Mouse (Mus musculus) left cerebral cortex, adult 8-10 months (tissue): ENCODE data around the gene Retreg1. TPM values are rescaled to one million over a fixed set of nuclear protein-coding genes. Genes with fewer than 3 reads are reported as not detected.

Experiments
- DNase-seq, 2 experiments: peaks; one replicate each; pipeline ENCODE4 v3.0.0; 2022; ENCODE audit warnings: low spot score in 2 of 2
- total RNA-seq, 4 experiments: library from RNA; stranded (reverse); gene quantifications; 2 replicates each; pipeline ENCODE4 v1.2.4; 2022

The Retreg1 gene
- total RNA-seq, 4 experiments from 2014 or later: 37.9 to 40.2 (median 39.0) TPM

DNA sequence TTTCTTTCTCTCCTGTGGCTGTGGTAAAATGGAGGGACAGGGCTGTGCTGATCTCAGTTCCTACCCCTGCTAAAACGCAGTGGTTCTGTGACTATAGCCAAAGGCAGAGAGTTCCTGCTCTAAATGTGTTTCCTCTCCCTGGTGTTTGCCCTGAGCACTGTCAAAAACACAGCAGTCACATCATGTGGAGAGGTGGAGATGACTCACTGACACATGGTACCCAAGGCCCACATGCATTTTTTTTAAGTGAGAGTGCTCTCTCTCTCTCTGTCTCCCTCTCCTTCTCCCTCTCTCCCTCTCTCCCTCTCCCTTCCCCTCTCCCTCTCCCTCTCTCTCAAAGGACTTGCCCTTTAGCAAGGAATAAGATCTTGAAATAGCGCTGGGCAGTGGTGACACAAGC lies 73.3 kb downstream of the Retreg1 start:
- no peak for DNase-seq

DNA sequence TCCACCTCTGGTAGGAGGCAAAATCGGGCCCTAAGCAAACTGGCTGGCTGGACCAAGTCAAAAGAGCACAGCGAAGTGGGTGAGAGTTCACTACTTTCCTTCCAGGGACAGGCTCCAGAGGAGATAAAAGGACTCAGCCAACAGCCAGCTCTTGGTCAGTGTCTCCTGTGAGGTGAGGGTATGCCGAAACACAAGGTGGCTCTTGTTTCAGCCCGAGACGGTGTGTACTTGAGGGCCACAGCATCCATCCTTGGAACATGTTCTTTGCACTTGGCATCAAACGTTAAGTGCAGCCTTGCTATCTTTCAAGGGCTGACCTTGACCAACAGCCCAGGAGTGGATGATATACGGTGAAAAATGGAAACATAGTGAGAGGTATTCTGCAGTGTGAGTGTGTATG lies 75.7 kb downstream of the Retreg1 start:
- no peak for DNase-seq

DNA sequence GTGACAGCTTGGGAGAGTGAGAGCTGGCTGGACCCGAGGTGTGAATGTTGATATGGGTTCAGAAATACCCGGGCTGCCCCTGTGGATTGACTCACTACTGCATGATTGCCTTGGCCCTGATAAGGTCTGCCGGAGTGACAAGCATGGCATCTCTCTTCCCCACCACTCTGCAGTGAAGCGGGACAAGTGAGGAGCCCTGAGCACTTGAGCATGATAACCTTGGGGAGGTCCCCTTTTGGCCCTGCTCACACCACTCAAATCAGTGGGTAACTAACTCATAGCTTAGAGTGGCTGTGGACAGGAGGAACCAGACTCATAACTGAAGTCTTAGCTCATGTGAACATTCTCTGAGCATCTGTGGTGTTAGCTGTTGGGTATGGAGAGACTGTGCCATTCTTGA lies 77.0 kb downstream of the Retreg1 start:
- DNase-seq: no peak

DNA sequence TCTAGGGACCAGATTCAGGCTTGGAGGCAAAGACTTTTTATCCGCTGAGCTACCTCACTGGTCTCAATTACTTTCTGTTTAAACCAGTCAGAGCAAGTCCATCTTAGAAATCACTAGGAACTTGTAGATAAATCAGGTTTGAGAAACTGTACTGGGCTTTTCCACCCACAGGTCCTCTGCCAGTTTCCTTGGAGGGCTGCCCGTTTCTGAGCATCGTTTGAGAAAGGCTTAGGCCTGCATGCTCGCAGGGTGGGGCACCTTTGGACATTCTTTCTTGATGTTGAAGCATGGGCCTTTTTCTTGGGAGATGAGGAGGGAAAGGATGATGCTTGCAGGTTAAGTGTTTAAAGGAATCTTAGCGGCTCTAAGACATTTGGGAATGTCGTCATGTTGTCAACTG lies 77.9 kb downstream of the Retreg1 start:
- DNase-seq: no peak

DNA sequence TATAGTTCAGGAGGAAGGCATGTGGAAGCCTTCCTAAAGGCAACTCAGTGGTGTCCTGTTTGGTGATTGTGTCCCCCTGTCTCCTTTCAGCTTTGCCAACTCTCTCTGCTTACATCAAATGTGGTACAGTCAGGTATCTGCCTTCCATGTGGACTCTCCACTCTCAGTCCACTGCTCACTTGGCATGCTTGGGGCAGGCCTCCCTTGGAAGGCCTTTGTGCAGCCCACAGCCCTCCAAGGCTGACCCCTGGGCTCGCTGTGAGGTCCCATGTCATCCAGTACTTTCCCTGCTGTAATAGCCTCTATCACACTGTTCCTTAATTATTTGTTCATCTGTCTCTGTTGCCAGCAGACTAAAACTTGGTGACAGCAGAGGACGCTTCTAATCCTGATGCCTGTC lies 79.0 kb downstream of the Retreg1 start:
- DNase-seq: no peak

DNA sequence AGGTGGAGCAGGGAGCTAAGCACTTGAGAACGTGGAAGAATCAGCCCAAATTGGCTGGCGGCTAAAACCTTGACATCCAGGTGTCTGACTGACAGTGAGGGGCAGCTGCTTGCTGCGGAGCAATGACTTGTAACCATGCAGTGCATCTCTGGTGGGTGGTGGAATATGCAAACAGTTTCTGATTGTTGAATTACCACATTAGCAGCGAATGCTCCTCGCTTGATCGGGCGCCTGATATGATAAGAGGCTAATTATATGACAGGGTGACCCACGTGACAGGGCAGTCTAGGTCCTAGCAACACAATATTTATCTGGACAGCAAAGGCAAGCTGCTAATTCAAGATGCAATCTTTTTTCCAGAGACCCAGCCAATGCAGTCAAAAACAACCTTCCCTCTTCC lies 80.9 kb downstream of the Retreg1 start:
- DNase-seq: no peak

DNA sequence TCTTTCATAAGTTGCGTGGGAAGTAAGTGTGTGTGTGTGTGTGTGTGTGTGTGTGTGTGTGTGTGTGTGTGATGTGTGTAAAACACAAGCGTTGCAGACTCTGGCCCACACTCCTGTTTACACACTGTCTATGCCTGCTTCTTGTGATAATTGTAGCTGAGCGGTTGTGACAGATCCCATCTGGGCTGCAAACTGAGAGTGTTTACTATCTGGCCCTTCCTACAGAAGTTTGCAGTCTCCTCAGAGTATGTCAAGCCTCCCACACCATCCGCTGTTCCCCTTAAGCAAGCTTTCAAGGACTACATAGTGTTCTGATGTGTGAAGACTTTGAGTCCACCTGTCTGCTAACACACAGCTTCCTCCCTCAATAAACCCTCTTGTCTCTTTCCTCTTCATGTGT lies 83.2 kb downstream of the Retreg1 start:
- DNase-seq: peak in 1 of 2 experiments; percentile 72

DNA sequence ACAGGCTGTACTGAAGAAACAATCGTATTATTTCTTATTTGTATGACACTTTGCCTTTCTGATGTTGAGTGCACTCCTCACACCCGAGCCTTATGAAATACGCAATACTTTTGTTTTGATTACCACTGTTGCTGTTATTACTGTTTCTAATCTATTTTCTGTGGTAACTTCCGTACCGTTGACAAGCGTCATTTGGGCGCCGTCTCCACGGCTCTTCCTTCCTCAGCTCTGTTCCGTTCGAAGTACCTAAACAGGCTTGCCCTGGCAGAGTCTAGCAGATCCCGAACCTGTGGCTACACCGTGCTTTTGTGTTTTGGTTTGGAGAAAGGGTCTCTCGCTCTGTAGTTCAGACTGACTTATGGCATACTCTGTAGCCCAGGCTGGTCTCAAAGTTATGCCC lies 84.1 kb downstream of the Retreg1 start:
- no peak for DNase-seq

DNA sequence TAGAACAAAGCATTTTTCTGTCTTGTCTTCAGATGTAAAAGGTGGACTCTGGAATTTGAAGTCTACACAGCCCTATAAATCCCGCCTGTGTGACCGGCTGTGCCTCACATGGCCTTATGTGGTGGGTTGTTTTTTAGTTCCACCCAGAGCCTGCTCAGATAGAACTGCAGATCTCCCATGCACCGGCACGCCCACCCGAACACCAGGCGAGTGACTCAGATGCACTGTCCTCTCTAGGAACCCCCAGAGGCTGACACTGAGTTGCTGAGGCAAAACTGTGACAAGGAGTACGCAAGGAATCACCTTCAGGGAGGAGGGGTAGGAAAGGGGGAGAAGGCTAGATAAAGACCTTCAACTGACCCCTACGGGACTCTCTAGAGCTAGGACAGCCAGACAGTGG lies 85.0 kb downstream of the Retreg1 start:
- DNase-seq: no peak

DNA sequence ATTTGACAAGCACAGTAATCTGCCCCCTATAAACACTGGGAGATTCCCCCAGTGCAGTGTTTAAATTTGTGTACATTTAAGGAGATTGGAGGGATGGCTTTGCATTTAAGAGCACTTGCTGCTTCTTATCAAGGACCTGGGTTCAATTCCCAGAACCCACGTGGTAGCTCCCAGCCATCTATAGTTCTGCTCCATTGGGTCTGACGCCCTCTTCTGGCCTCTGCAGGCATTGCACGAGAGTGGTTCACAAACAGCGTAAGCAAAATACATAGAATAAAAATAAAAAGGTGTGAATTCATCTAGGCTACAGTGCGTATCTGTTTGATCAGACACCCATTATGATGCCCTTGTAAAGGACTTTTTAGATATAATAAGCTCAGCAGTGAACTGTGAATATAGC lies 85.9 kb downstream of the Retreg1 start:
- no peak for DNase-seq

DNA sequence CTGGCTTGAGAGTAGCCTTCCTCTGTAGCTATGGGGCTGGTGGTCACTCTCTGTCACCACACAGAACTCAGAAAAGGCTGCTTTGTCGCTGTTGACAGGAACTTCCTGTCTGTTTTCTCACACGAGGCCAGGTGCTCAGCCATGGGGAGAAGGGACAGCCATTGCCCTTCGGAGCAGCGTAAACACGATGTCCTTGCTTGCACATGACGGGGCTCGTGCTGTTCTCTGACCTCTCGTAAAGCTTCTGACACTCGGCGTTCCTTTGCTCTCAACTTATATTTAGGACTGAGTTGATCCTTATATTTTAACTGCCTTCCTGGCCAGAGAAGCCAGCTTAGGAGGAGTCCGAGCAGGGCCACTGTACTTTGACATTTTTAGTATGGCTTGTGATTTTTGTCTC lies 86.5 kb downstream of the Retreg1 start:
- no peak for DNase-seq

DNA sequence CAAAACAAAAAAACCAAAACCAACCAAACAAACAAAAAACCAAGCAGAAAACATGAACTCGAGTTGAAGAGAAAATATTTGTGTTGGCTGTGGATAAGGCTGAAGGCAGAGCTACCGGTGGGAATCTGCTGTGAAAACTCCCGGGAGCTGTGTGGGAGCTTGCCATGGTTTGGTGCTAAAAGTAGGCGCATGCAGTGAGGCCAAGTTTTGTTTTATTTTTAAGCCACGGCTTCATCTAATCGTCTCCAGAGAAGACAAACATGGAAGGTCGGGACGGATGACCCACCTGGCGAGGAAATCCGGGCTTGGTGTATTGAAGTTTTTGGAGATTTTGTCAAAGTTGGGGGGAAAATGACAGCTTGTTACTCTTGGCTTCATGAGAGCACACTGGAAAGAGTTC lies 87.0 kb downstream of the Retreg1 start:
- no peak for DNase-seq

DNA sequence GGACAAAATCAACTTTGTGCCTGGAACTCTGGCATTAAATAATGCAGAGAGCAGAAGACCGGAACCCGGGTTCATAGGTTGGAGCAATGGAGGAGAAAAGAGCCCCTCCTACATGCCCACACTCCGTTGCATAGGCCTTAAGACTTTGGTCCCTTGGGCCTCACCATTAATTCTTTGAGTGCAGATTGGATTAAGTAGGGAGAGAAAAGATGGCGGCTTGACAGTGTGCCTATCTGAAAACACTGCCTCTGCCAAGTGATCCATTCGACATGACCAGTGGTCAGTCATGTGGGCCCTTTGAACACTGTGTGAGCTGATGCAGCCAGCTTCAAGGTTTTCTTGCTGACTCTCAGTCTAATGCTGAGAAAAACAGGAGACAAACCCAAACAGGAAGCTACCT lies 87.7 kb downstream of the Retreg1 start:
- no peak for DNase-seq

DNA sequence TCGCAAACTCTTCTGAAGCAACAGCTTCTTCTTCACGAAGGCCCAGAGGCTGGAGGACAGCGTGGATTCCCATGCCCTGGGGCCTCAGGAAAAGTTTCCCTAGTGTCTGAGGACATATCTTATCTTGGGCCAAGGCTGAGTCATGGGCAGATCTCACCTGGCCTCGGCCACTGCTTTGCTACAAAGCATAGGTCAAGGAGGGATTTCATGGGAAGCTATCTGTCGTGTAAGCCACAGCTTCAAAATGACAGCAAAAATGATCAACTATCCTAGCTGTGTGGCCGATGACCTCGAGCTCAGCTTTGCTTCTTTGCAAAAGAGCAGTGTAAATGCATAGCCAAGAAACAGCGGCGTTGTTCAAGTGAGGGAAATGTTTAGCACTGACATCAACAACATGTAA lies 89.5 kb downstream of the Retreg1 start:
- no peak for DNase-seq

DNA sequence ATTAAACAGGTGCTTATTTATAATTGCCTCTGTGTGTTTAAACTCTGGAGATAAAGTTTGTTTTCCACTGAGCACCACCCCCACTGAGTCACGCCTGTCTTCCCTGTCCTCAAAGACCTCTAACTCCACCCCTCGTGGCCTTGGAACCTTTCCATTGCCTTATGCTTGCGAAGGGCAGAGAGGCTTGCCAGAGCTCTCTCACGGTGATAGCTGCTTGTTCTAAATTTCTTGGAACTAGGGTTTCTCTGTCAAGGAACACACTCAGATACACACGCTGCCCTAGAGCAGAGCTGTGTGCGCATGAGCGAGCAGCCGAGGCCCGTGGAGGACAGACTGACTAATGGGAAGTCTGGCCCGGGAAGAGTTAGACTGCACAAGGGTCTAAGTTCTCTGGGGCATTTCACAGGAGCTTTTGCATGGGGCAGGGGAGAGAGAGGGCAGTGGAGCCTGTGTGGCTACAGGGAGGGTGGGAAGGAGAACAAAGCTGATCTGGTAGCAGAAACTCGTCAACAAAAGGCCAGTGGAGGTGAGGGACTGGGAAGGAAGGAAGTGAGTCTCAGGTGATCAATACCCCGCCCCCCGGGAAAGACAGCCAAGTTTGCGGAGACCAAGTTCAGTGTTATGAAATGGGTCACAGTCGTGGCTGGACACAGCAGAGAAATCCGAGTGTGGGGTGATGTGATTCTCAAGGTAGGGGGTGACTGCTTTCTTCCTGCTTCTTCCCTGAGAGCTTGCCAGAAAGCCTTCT lies 90.1 kb downstream of the Retreg1 start:
- no peak for DNase-seq

DNA sequence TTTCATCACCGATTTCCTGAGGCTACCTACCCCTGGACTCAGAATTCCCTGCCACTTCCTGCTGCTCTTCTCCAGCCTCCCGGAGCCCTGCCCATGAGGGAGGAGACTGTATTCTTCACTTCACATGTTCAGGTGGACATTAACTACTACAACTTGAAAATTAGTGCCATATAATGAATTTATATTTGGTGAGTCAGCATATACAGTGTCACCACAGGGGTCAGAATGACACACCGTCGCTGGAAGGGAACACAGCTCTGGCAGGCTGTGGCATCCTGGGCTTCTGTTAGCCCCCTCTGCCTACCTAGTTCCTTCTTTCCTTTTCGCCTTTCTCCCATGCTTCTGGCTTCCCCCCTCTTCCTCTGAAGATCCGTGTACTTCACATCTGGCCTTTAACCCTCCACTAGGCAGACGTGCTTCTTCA lies 90.7 kb downstream of the Retreg1 start:
- no peak for DNase-seq

DNA sequence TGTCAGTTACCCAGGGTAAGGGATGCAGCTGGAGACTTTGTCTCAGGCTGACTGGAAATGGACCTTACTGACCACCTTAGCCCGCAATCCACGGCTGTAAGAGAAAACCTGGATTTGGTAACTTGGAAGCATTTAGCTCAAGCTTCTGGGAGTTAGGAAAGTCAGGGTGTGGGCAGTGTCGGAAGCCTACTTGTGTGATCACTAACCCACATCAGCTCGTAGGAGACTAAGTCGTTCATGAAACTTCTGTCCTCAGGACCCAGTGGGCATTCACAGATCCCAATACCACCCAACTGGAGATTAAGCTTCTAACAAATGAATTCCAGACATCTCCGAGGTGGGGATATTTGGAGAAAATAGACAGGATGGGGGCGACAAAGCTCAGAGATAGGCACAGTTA lies 91.4 kb downstream of the Retreg1 start:
- DNase-seq: no peak

DNA sequence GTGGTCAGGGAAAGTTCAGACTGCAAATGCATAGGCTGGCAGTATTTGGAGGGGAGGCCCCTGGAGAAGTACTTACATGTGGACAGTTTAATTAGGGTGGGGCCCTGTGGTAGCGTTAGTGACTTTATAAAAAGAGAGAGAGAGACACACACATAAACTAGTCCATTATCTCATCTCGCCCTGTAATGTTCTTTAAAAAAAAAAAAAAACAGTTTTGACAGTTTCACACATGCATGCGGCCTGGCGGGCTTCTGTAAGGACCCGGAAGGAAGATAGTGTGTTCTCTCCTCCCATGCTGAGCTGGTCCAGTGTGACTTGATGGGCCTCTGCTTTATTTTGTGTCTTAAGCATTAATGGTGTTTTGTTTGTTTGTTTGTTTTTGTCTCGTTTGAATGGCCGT lies 95.5 kb downstream of the Retreg1 start:
- DNase-seq: no peak

DNA sequence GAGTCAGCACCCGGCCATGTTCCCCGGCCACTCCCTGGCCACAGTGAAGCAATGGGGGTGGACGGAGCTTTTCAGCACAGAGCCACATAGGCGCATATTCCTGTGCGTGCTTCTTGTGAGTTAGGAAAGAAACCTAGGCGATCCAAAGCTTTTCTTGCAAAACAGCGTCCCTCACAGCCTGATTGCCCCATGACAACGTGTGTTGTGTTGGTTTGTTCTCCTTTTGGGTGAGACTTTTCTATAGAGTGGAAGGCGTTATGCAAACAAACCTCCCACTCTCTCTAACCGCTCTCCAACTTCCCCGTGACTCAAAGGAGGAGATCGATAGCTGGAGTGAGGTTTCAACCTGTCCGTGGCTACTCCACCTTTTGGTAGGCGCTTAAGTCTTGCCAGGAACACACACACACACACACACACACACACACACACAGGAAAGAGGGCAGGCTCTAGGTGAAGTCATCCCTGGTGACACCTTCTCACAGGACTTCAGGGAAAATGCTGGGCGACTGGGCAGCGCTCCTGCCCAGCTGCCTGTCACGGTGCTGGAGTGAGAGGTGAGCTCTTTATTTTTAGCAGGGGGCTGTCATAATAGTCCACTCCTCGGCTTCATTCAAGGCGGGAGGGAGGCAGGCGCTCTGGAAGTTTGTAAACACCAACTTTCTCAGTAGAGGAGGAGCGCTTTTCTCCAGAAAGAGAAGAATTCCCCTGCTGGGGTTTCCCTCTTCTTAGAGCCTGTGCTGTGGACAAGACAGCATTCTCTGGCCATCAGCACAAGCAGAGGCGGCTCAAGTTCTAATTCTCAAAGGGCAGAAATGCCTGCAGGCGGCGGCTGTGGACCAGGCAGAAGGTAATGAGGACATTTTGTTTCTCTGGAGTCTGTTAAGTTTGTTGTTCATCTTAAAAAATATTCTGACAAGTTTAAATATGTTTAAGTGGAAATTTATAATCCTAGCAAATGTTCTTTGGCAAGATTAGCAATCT lies 97.7 kb downstream of the Retreg1 start:
- no peak for DNase-seq

DNA sequence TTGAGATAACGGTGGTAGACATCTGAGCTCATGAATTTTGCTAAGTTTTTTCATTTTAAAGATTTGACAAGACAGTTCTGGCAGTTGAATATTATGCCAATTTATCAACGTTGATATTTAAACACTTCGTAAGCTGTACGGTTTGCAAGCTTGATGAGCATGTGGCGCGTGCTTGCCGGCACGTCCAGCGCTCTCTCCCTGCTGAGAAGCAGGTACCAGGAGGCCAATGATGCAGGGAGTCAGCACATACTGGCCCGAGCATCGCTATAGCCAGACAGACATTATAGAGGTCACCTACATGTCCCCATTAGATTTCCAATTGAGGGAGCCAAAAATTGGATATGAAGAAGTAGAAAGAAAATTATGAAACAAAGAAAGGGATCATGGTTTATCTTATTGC lies 98.5 kb downstream of the Retreg1 start:
- no peak for DNase-seq

DNA sequence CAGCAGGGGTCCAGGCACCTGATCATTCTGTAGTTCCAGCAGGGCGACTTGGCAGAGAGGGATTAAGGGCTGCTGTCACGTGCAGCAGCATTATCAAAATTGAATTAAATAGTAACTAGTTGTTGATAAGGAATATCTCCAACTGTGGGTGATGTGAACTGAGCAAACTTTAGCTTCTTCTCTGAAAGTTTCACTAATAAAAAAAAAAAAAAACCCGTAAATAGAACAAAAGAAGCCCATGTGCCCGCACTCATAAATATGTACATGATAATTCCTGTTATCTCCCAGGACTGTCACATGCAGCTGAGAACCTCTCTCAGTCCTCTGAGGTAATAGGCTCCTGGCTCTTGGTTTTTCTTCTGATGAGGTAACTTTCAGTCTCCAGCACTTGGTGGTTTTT lies 99.4 kb downstream of the Retreg1 start:
- DNase-seq: no peak

DNA sequence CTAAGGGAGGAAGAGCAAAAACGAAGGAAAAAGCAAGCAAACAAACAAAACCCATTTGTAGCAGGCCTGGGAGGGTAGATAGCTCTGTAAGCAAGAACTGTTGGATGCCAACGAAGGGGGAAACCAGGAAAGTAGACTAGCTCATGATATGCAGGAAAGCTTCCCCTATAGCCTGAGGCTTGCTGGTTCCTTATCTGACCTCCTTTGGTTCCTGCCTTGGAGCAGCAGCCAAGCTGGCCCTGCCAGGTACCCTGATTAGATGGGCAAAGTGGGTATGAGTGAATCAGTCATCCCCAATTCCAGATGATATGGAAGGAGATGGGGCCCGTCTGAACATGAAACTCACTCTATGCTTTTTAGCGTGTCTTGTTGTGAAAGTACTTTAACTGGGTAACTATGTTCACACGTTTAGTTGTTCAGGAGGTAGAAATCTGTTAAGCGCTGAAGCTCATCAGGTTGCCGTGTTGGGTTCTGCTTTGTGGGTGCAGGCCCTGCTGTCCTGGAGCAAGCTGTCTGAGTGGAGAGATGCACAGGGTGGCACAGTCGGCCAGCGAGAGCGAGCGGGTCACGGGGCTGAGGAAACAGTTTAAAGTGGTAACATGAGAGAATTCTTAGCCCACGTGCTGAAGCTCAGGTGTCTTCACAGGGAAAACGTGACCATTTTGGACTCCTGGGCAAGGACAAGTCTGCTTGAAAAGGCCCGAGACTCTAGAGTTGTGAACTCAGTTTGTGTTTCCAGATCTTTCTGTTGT lies 100.6 kb downstream of the Retreg1 start:
- no peak for DNase-seq
